Mouse (Mus musculus): Measurements from ENCODE around the gene Fbxo11. TPM values are rescaled to one million over a fixed set of nuclear protein-coding genes. Genes with fewer than 3 reads are reported as not detected.
A peak's percentile ranks its signal among the peaks of the same experiment; 100 is the strongest.

The Fbxo11 gene
- polyA plus RNA-seq, 1 experiment from 2014 or later = 36.4 TPM

GRCm38 (mm10) chr17:88064347-88065030 lies 602 bp downstream of the Fbxo11 start:
- Histone ChIP-seq H3K36me3 (replicated peaks; ENCODE audit: control insufficient read depth, insufficient read depth, low read depth, low read length) (no peaks in the 10 kb centered on the region), H3K9me3 (replicated peaks; ENCODE audit: control insufficient read depth, low read length) (no peaks in the 10 kb centered on the region), H3K9ac (replicated peaks; ENCODE audit: low read length) (peak overlapping the region; percentile 98), H3K27me3 (ENCODE audit: control insufficient read depth, insufficient read depth, low read length) (no peaks in the 10 kb centered on the region), H3K27ac (replicated peaks; ENCODE audit: low read depth, low read length) (peak overlapping the region; percentile 100), H3K4me1 (ENCODE audit: control insufficient read depth, insufficient read depth, low read length) (no peaks in the 10 kb centered on the region), H3K4me2 (ENCODE audit: low read depth, low read length) (peak overlapping the region; percentile 54), H3K4me3 (ENCODE audit: low read depth, low read length) (peak overlapping the region; percentile 99)
- DNase-seq (ENCODE audit: low spot score) (peak; percentile 50), ATAC-seq (replicated peaks; ENCODE audit: insufficient number of reproducible peaks, low FRiP score, low TSS enrichment, low read depth) (no peak; the same call in 1 of the 2 replicates)
- WGBS = under 1% methylated on average over 53 of the region's 67 CpGs

GRCm38 (mm10) chr17:88063980-88064346 lies 1.1 kb downstream of the Fbxo11 start:
- H3K9ac ChIP-seq (replicated peaks; ENCODE audit: low read length) = peak overlapping the region; percentile 98
- WGBS = under 1% methylated on average over 23 of the region's 23 CpGs
- DNase-seq (ENCODE audit: low spot score) = peak; percentile 70
- no peaks in the 10 kb centered on the region for H3K9me3 ChIP-seq (replicated peaks; ENCODE audit: control insufficient read depth, low read length)
- H3K4me3 ChIP-seq (ENCODE audit: low read depth, low read length) = peak overlapping the region; percentile 99
- H3K4me2 ChIP-seq (ENCODE audit: low read depth, low read length) = peak overlapping the region; percentile 54
- ATAC-seq (replicated peaks; ENCODE audit: insufficient number of reproducible peaks, low FRiP score, low TSS enrichment, low read depth) = peak; percentile 3; the same call in 1 of the 2 replicates
- H3K4me1 ChIP-seq (ENCODE audit: control insufficient read depth, insufficient read depth, low read length) = no peaks in the 10 kb centered on the region
- H3K36me3 ChIP-seq (replicated peaks; ENCODE audit: control insufficient read depth, insufficient read depth, low read depth, low read length) = no peaks in the 10 kb centered on the region
- H3K27ac ChIP-seq (replicated peaks; ENCODE audit: low read depth, low read length) = peak overlapping the region; percentile 100; the same call in 1 of the 2 replicates
- no peaks in the 10 kb centered on the region for H3K27me3 ChIP-seq (ENCODE audit: control insufficient read depth, insufficient read depth, low read length)

- no peak overlapping the region for H3K9ac ChIP-seq (replicated peaks; ENCODE audit: low read length)
- ATAC-seq (replicated peaks; ENCODE audit: insufficient number of reproducible peaks, low FRiP score, low TSS enrichment, low read depth) (no peak), DNase-seq (ENCODE audit: low spot score) (no peak)
- no peaks in the 10 kb centered on the region for H3K9me3 ChIP-seq (replicated peaks; ENCODE audit: control insufficient read depth, low read length)
- no peak overlapping the region for H3K27ac ChIP-seq (replicated peaks; ENCODE audit: low read depth, low read length)
- H3K36me3 ChIP-seq (replicated peaks; ENCODE audit: control insufficient read depth, insufficient read depth, low read depth, low read length) = no peaks in the 10 kb centered on the region
- WGBS = 29% methylated on average over 8 of the region's 8 CpGs
- H3K4me3 ChIP-seq (ENCODE audit: low read depth, low read length) = peak overlapping the region; percentile 99
- no peaks in the 10 kb centered on the region for H3K27me3 ChIP-seq (ENCODE audit: control insufficient read depth, insufficient read depth, low read length)
- no peaks in the 10 kb centered on the region for H3K4me1 ChIP-seq (ENCODE audit: control insufficient read depth, insufficient read depth, low read length)
- H3K4me2 ChIP-seq (ENCODE audit: low read depth, low read length) = peak overlapping the region; percentile 54
Measured at GRCm38 (mm10) chr17:88062860-88063580, 2.1 kb downstream of the Fbxo11 start.

- H3K9me3 ChIP-seq (replicated peaks; ENCODE audit: control insufficient read depth, low read length) = no peaks in the 10 kb centered on the region
- H3K4me2 ChIP-seq (ENCODE audit: low read depth, low read length) = no peak overlapping the region
- 79% methylated on average over 3 of the region's 3 CpGs for WGBS
- H3K9ac ChIP-seq (replicated peaks; ENCODE audit: low read length) = no peak overlapping the region
- no peaks in the 10 kb centered on the region for H3K4me1 ChIP-seq (ENCODE audit: control insufficient read depth, insufficient read depth, low read length)
- no peak overlapping the region for H3K27ac ChIP-seq (replicated peaks; ENCODE audit: low read depth, low read length)
- no peaks in the 10 kb centered on the region for H3K27me3 ChIP-seq (ENCODE audit: control insufficient read depth, insufficient read depth, low read length)
- no peaks in the 10 kb centered on the region for H3K36me3 ChIP-seq (replicated peaks; ENCODE audit: control insufficient read depth, insufficient read depth, low read depth, low read length)
- ATAC-seq (replicated peaks; ENCODE audit: insufficient number of reproducible peaks, low FRiP score, low TSS enrichment, low read depth) = no peak
- H3K4me3 ChIP-seq (ENCODE audit: low read depth, low read length) = no peak overlapping the region
- no peak for DNase-seq (ENCODE audit: low spot score)
Measured at GRCm38 (mm10) chr17:88061942-88062341, 3.1 kb downstream of the Fbxo11 start.

- no peak for DNase-seq (ENCODE audit: low spot score)
- 0 out of 2 replicates have a peak, but pooled peaks have one; percentile 25 for ATAC-seq (replicated peaks; ENCODE audit: insufficient number of reproducible peaks, low FRiP score, low TSS enrichment, low read depth)
- WGBS = 82% methylated on average over 2 of the region's 2 CpGs
Measured at GRCm38 (mm10) chr17:88058280-88058679, 6.8 kb downstream of the Fbxo11 start.

GRCm38 (mm10) chr17:88057846-88058245 lies 7.2 kb downstream of the Fbxo11 start:
- H3K9me3 ChIP-seq (replicated peaks; ENCODE audit: control insufficient read depth, low read length) = no peaks in the 10 kb centered on the region
- H3K36me3 ChIP-seq (replicated peaks; ENCODE audit: control insufficient read depth, insufficient read depth, low read depth, low read length) = no peaks in the 10 kb centered on the region
- DNase-seq (ENCODE audit: low spot score) (peak; percentile 8), ATAC-seq (replicated peaks; ENCODE audit: insufficient number of reproducible peaks, low FRiP score, low TSS enrichment, low read depth) (no peak)
- no peak overlapping the region for H3K4me2 ChIP-seq (ENCODE audit: low read depth, low read length)
- no peak overlapping the region for H3K27ac ChIP-seq (replicated peaks; ENCODE audit: low read depth, low read length)
- WGBS = 84% methylated on average over 1 of the region's 1 CpGs
- H3K4me1 ChIP-seq (ENCODE audit: control insufficient read depth, insufficient read depth, low read length) = no peaks in the 10 kb centered on the region
- no peaks in the 10 kb centered on the region for H3K27me3 ChIP-seq (ENCODE audit: control insufficient read depth, insufficient read depth, low read length)
- H3K4me3 ChIP-seq (ENCODE audit: low read depth, low read length) = no peak overlapping the region
- no peak overlapping the region for H3K9ac ChIP-seq (replicated peaks; ENCODE audit: low read length)

More at GRCm38 (mm10) chr17:88058280-88058679, 6.8 kb downstream of the Fbxo11 start:
- Histone ChIP-seq H3K4me3 (ENCODE audit: low read depth, low read length) (no peak overlapping the region), H3K9ac (replicated peaks; ENCODE audit: low read length) (no peak overlapping the region), H3K4me1 (ENCODE audit: control insufficient read depth, insufficient read depth, low read length) (no peaks in the 10 kb centered on the region), H3K9me3 (replicated peaks; ENCODE audit: control insufficient read depth, low read length) (no peaks in the 10 kb centered on the region), H3K36me3 (replicated peaks; ENCODE audit: control insufficient read depth, insufficient read depth, low read depth, low read length) (no peaks in the 10 kb centered on the region), H3K27me3 (ENCODE audit: control insufficient read depth, insufficient read depth, low read length) (no peaks in the 10 kb centered on the region), H3K4me2 (ENCODE audit: low read depth, low read length) (no peak overlapping the region), H3K27ac (replicated peaks; ENCODE audit: low read depth, low read length) (no peak overlapping the region)

- no peak overlapping the region for H3K27ac ChIP-seq (replicated peaks; ENCODE audit: low read depth, low read length)
- no peaks in the 10 kb centered on the region for H3K4me1 ChIP-seq (ENCODE audit: control insufficient read depth, insufficient read depth, low read length)
- H3K9ac ChIP-seq (replicated peaks; ENCODE audit: low read length) = no peak overlapping the region
- H3K36me3 ChIP-seq (replicated peaks; ENCODE audit: control insufficient read depth, insufficient read depth, low read depth, low read length) = no peaks in the 10 kb centered on the region
- H3K4me2 ChIP-seq (ENCODE audit: low read depth, low read length) = no peak overlapping the region
- H3K27me3 ChIP-seq (ENCODE audit: control insufficient read depth, insufficient read depth, low read length) = no peaks in the 10 kb centered on the region
- H3K9me3 ChIP-seq (replicated peaks; ENCODE audit: control insufficient read depth, low read length) = no peaks in the 10 kb centered on the region
- no peak for DNase-seq (ENCODE audit: low spot score)
- WGBS = 93% methylated on average over 4 of the region's 4 CpGs
- no peak for ATAC-seq (replicated peaks; ENCODE audit: insufficient number of reproducible peaks, low FRiP score, low TSS enrichment, low read depth)
- H3K4me3 ChIP-seq (ENCODE audit: low read depth, low read length) = no peak overlapping the region
Measured at GRCm38 (mm10) chr17:88051679-88052078, 13.4 kb downstream of the Fbxo11 start.

- no peaks in the 10 kb centered on the region for H3K4me1 ChIP-seq (ENCODE audit: control insufficient read depth, insufficient read depth, low read length)
- no peak overlapping the region for H3K4me2 ChIP-seq (ENCODE audit: low read depth, low read length)
- no peak overlapping the region for H3K9ac ChIP-seq (replicated peaks; ENCODE audit: low read length)
- no peak for ATAC-seq (replicated peaks; ENCODE audit: insufficient number of reproducible peaks, low FRiP score, low TSS enrichment, low read depth)
- no peak overlapping the region for H3K27ac ChIP-seq (replicated peaks; ENCODE audit: low read depth, low read length)
- 93% methylated on average over 1 of the region's 1 CpGs for WGBS
- no peak overlapping the region for H3K4me3 ChIP-seq (ENCODE audit: low read depth, low read length)
- H3K9me3 ChIP-seq (replicated peaks; ENCODE audit: control insufficient read depth, low read length) = no peaks in the 10 kb centered on the region
- DNase-seq (ENCODE audit: low spot score) = no peak
- no peaks in the 10 kb centered on the region for H3K36me3 ChIP-seq (replicated peaks; ENCODE audit: control insufficient read depth, insufficient read depth, low read depth, low read length)
- no peaks in the 10 kb centered on the region for H3K27me3 ChIP-seq (ENCODE audit: control insufficient read depth, insufficient read depth, low read length)
Measured at GRCm38 (mm10) chr17:88050892-88051291, 14.2 kb downstream of the Fbxo11 start.
